Mouse (Mus musculus): ENCODE measurements around the gene Afm. TPM values are rescaled to one million over a fixed set of nuclear protein-coding genes. Genes with fewer than 3 reads are reported as not detected.

Afm gene
- 0.17 TPM for polyA plus RNA-seq (2017; shearing (Covaris generic))

GRCm38 (mm10) chr5:90518356-90519100 lies at the start of gene Afm:
TSS of gene Afm (plus strand) at chr5:90518932.

GRCm38 (mm10) chr5:90490518-90490917 lies 28.2 kb upstream of the Afm start, which contains the start of gene Afp:
TSS of gene Afp (plus strand) at chr5:90490737.

GRCm38 (mm10) chr5:90560743-90561142 lies 42.0 kb downstream of the Afm start, which contains the start of gene 5830473C10Rik:
TSS of gene 5830473C10Rik (plus strand) at chr5:90561107.

Other genes with a start within 250 kb of the Afm start
- gene Ankrd17, start 152.4 kb upstream of the Afm start, polyA plus RNA-seq (2017; shearing (Covaris generic)): 35.9 TPM
- 0.97 TPM for gene Gm9958, start 151.7 kb upstream of the Afm start, polyA plus RNA-seq (2017; shearing (Covaris generic))
- not detected for gene Alb, start 58.0 kb upstream of the Afm start, polyA plus RNA-seq (2017; shearing (Covaris generic))
- gene Afp, start 28.2 kb upstream of the Afm start, polyA plus RNA-seq (2017; shearing (Covaris generic)): 5.9 TPM
- gene 5830473C10Rik, start 42.2 kb downstream of the Afm start, polyA plus RNA-seq (2017; shearing (Covaris generic)): not detected
- 0.82 TPM for gene Rassf6, start 121.7 kb downstream of the Afm start, polyA plus RNA-seq (2017; shearing (Covaris generic))
- not detected for gene Cxcl5, start 240.4 kb downstream of the Afm start, polyA plus RNA-seq (2017; shearing (Covaris generic))
- not detected for gene Ppbp, start 249.6 kb downstream of the Afm start, polyA plus RNA-seq (2017; shearing (Covaris generic))

All from effector memory CD4-positive, alpha-beta T cell, adult 5 months (primary cell).